Mouse (Mus musculus) heart, adult 2 months (tissue): ENCODE measurements around the gene Tex2.

ENCODE experiments used
- CTCF ChIP-seq: fragments of 200-600 bp; IDR thresholded peaks from 2 replicates; pipeline ENCODE4 v1.8.1; 2022; ENCODE audit warnings: antibody characterized with exemption, mild to moderate bottlenecking, moderate library complexity
- EP300 ChIP-seq: fragments of 200-500 bp; IDR thresholded peaks from 2 replicates; pipeline ENCODE4 v1.6.1; 2011; ENCODE audit warnings: low read depth, low read length, control low read depth; ENCODE audit not compliant: insufficient read depth
- POLR2A ChIP-seq: fragments of 200-500 bp; IDR thresholded peaks from 2 replicates; pipeline ENCODE4 v1.6.1; 2011; ENCODE audit warnings: mild to moderate bottlenecking, low read depth, low read length, control low read depth; ENCODE audit not compliant: insufficient read depth

GRCm38 (mm10) chr11:106639356-106639692, 26.1 kb upstream of the Tex2 start:
- TF ChIP-seq POLR2A, result no peak
- TF ChIP-seq CTCF, result no peak
- no peak for TF ChIP-seq EP300
